Mouse (Mus musculus): ENCODE data around the gene Fndc3a. TPM values are rescaled to one million over a fixed set of nuclear protein-coding genes. Genes with fewer than 3 reads are reported as not detected.

Fndc3a gene
- total RNA-seq, 2 experiments from 2014 or later, result 49.8 to 57.5 TPM

Other genes with a start within 250 kb of the Fndc3a start
- not detected for gene Gm9195, start 218.2 kb downstream of the Fndc3a start, total RNA-seq (2021)

All from left cerebral cortex, adult 18-20 months (tissue).